8 mouse cellular contexts compared by ENCODE assay signal in genomic region chr14:19985912-19986613, GRCm38 (mm10). TPM values are rescaled to one million over a fixed set of nuclear protein-coding genes. Genes with fewer than 3 reads are reported as not detected.
DNase-seq lines count a peak whose midpoint lies in the region; ATAC-seq and TF ChIP-seq lines count a peak whose summit lies in the region.

No protein-coding gene starts in this region.

- H3K4me3 ChIP-seq in kidney, adult 2 months (ENCODE audit: insufficient read depth, low read depth, low read length): no peak overlapping the region
- no peak overlapping the region for H3K4me3 ChIP-seq in cortical plate, adult 2 months (ENCODE audit: insufficient read depth, low read length)
- 0 out of 2 replicates have a peak overlapping the region, but pooled peaks have one; percentile 0 for H3K4me3 ChIP-seq in hindbrain, embryonic 11.5 days (ENCODE audit: low read depth, low read length)
- peak overlapping the region; percentile 87 for H3K4me3 ChIP-seq in megakaryocyte, embryonic 14.5 days (replicated peaks)

- DNase-seq in kidney, adult 2 months: no peak
- no peak for DNase-seq in kidney, postnatal 36 days
- DNase-seq in hindbrain, embryonic 11.5 days (ENCODE audit: low spot score): peak; percentile 37
- no peak for DNase-seq in gastrocnemius, adult 8-10 months (ENCODE audit: low spot score in 2 of 2)
- DNase-seq in layer of hippocampus, postnatal 36 days: no peak
- no peak for DNase-seq in embryo, embryonic 10 days (ENCODE audit: low spot score)

- peak overlapping the region; percentile 60 for H3K9ac ChIP-seq in hindbrain, embryonic 11.5 days (ENCODE audit: low read depth, low read length)

- no peaks in the 10 kb centered on the region; the same call in 1 of the 2 replicates for H3K4me1 ChIP-seq in kidney, adult 2 months (ENCODE audit: control insufficient read depth, insufficient read depth, low read length)
- peaks cover 9% of the 10 kb centered on the region for H3K4me1 ChIP-seq in cortical plate, adult 2 months (ENCODE audit: control insufficient read depth, insufficient read depth, low read length)
- peaks cover 18% of the 10 kb centered on the region for H3K4me1 ChIP-seq in hindbrain, embryonic 11.5 days (replicated peaks; ENCODE audit: control insufficient read depth, insufficient read depth, low read length)
- peaks cover 30% of the 10 kb centered on the region for H3K4me1 ChIP-seq in megakaryocyte, embryonic 14.5 days

- no peak for TF ChIP-seq POLR2A in kidney, adult 2 months (IDR thresholded peaks at IDR 0.05; ENCODE audit: low read depth, low read length)
- TF ChIP-seq POLR2A in cortical plate, adult 2 months (IDR thresholded peaks at IDR 0.05; ENCODE audit: extremely low read depth, insufficient read depth, low read length): no peak

- TF ChIP-seq CTCF in kidney, adult 2 months (conservative IDR thresholded peaks at IDR 0.05; ENCODE audit: insufficient read depth, insufficient read length, low read depth, low read length): no peak
- TF ChIP-seq CTCF in cortical plate, adult 2 months (IDR thresholded peaks at IDR 0.05; ENCODE audit: extremely low read depth, insufficient read depth, low read length): no peak

- no peaks in the 10 kb centered on the region for H3K27me3 ChIP-seq in kidney, adult 2 months (replicated peaks; ENCODE audit: control insufficient read depth, insufficient read depth, low read length)
- no peaks in the 10 kb centered on the region for H3K27me3 ChIP-seq in hindbrain, embryonic 11.5 days (ENCODE audit: control insufficient read depth, insufficient read depth, low read length)
- H3K27me3 ChIP-seq in megakaryocyte, embryonic 14.5 days (replicated peaks): peaks cover 86% of the 10 kb centered on the region

- peak overlapping the region; percentile 47 for H3K4me2 ChIP-seq in hindbrain, embryonic 11.5 days (replicated peaks; ENCODE audit: low read depth, low read length)

- peak overlapping the region; percentile 39; the same call in 1 of the 2 replicates for H3K27ac ChIP-seq in kidney, adult 2 months (ENCODE audit: insufficient read depth, low read depth, low read length)
- H3K27ac ChIP-seq in cortical plate, adult 2 months (ENCODE audit: insufficient read depth, low read length): peak overlapping the region; percentile 21
- H3K27ac ChIP-seq in hindbrain, embryonic 11.5 days (ENCODE audit: low read depth, low read length): peak overlapping the region; percentile 98

- WGBS in kidney, adult 2 months: 58% methylated on average over 8 of the region's 8 CpGs
- WGBS in hindbrain, embryonic 11.5 days: 34% methylated on average over 8 of the region's 8 CpGs

- no peaks in the 10 kb centered on the region for H3K9me3 ChIP-seq in hindbrain, embryonic 11.5 days (ENCODE audit: control insufficient read depth, low read length)
- H3K9me3 ChIP-seq in megakaryocyte, embryonic 14.5 days: peaks cover 13% of the 10 kb centered on the region

- H3K36me3 ChIP-seq in kidney, adult 2 months (ENCODE audit: control insufficient read depth, insufficient read depth, low read length): no peaks in the 10 kb centered on the region
- no peaks in the 10 kb centered on the region for H3K36me3 ChIP-seq in hindbrain, embryonic 11.5 days (ENCODE audit: control insufficient read depth, insufficient read depth, low read length)
- H3K36me3 ChIP-seq in megakaryocyte, embryonic 14.5 days (replicated peaks; ENCODE audit: low read length): no peaks in the 10 kb centered on the region

- ATAC-seq in hindbrain, embryonic 11.5 days (ENCODE audit: low FRiP score): no peak; the same call in 1 of the 2 replicates

RNA-seq across cellular contexts. Expression of gene Gng2, which starts 8.6 kb away (rescaled TPM):
- polyA plus RNA-seq in kidney, adult 2 months (2012; rRNA removed): 6.6 and 9.0 TPM in 2 replicates
- polyA plus RNA-seq in cortical plate, adult 2 months (2012; rRNA removed): 104 and 123 TPM in 2 replicates
- polyA plus RNA-seq in hindbrain, embryonic 11.5 days (2014; fragmentation: Nextera tagmentation; extraction: Ambion mirVana): 164 and 201 TPM in 2 replicates
- polyA plus RNA-seq in megakaryocyte, embryonic 14.5 days (2012; ENCODE audit: insufficient read depth, low replicate concordance): 0.50 TPM in 1 of 2 replicates, not detected in the other
- total RNA-seq in gastrocnemius, adult 8-10 months (2022): 1 to 10 TPM in 3 of 4 experiments, under 1 TPM in 1; 0.68 to 6.9 (median 2.6) TPM
- total RNA-seq in layer of hippocampus, postnatal 36 days (2021): 100 to 1,000 TPM; 284 to 297 TPM

Comparison
In these comparisons a context has a peak if more than half of its experiments do, and no peak if none do; other contexts are left out.
1. H3K27ac ChIP-seq: peak in every context shown above with its lines; median percentile 98 in hindbrain, embryonic 11.5 days; 39 in kidney, adult 2 months; 21 in cortical plate, adult 2 months.
2. H3K4me3 ChIP-seq: peak in hindbrain, embryonic 11.5 days (single experiment) and megakaryocyte, embryonic 14.5 days (single experiment); none in kidney, adult 2 months (single experiment) and cortical plate, adult 2 months (single experiment).
3. RNA of gene Gng2, which starts 8.6 kb away (polyA plus RNA-seq): 164 to 201 TPM in hindbrain, embryonic 11.5 days and 104 to 123 TPM in cortical plate, adult 2 months; 6.6 to 9.0 TPM in kidney, adult 2 months and 0.50 TPM in megakaryocyte, embryonic 14.5 days; every median in the first group is over 10 times any median in the second.